Mouse (Mus musculus) ovary, postnatal 14 days (tissue): Measurements from ENCODE around the gene Zik1.

Experiments used
- DNase-seq: peaks from one replicate; pipeline ENCODE4 v3.0.0; 2022; ENCODE audit warnings: low spot score

Gene Zik1

DNA sequence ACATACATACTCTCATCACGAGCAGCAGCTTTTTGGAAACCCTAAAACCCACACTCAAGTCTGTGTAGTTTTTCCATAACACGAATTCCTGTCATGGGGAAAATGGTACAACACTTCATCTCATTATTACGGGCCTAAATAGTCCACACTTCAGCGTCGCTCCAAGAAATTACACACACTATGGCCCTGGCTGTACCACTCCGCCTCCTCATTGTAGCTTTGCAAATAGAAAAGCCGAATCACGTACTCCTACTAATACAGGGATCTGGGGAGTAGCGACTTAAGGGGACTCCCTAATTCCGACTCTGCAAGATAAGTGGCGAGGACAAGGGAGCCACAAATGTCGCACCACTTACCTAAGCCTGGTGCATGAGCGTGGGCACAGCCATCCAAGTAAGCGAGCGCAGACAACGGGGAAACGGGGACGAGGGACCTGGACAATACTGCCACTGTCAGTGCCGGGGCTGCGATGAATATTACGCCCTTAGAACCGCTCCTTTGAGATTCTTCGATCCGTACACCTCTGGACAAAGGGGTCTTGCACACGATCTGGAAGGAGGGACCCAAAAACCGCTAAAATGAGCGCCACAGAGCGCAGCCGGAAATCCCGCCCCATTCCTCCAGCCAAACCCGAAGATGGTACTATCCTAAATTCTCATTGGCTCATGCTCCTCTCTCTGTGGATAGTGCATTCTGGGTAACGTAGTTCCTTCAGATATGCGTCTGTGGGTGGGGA, at the start of gene Zik1:
TSS of gene Zik1 (minus strand) at position 609 of the 736 bp plus-strand sequence.
- peak; percentile 38 for DNase-seq

GRCm38 (mm10) chr7:10495578-10495977, 384 bp upstream of the Zik1 start:
- DNase-seq = no peak

- DNase-seq = no peak
Measured at GRCm38 (mm10) chr7:10480588-10481233, 14.5 kb downstream of the Zik1 start.

- no peak for DNase-seq
Measured at GRCm38 (mm10) chr7:10479813-10480212, 15.4 kb downstream of the Zik1 start.

DNA sequence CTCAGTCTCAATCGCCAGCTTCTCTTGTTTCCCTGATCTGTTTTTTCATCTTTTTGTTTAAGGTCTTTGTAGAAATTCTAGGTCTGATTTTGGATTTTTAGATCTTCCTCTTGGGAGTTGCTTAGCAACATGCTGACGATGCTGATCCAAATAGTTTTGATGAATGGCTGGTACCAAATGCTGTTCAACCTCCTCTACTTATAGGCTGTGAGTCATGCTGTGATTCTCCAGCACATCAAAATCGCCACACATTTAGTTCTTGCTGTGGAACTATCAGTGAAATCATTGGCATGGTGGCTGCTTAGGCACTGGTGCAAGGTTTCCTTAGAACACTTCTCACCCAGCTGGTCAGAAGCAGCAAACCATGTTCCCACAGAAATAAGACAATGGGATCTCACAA, 37.0 kb downstream of the Zik1 start:
- no peak for DNase-seq

- DNase-seq = no peak
Measured at GRCm38 (mm10) chr7:10443031-10443430, 52.2 kb downstream of the Zik1 start, which contains the start of gene Vmn1r67. TSS of gene Vmn1r67 (plus strand) at chr7:10443331.
